Mouse (Mus musculus) bone marrow macrophage, adult 2 months (primary cell): ENCODE results near the gene Tnf.

ENCODE experiments used
- CTCF ChIP-seq: IDR thresholded peaks from 2 replicates; pipeline ENCODE4 v1.5.1; 2012; ENCODE audit warnings: low read depth, mild to moderate bottlenecking, low read length, moderate library complexity
- POLR2A ChIP-seq: IDR thresholded peaks from 2 replicates; pipeline ENCODE4 v1.6.1; 2012; ENCODE audit warnings: mild to moderate bottlenecking, low read depth, low read length, borderline replicate concordance

DNA sequence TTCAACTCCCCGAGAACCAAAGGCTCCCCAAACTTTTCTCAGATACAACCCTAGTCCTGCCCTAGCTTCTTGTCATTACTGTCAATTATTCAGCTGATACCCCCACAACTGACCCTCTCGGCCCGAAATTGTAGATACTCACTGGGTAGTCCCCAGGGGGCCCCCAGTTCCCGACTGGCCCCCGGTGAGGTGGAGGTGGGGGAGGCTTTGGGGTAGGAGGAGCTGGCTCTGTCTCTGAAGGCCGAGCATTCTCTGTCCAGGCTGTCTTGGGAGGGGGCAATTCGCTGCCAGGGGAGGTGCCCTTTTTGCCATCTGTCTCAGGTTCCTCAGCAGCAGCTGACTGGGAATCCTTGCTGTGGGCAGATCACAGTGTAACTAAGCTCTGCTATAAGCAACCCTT lies 42.2 kb downstream of the Tnf start:
- TF ChIP-seq POLR2A (no peak), CTCF (no peak)
